Mouse (Mus musculus): ENCODE data around the gene Atp1a2. TPM values are rescaled to one million over a fixed set of nuclear protein-coding genes. Genes with fewer than 3 reads are reported as not detected.

Atp1a2 gene
- polyA plus RNA-seq (2012; rRNA removed), result 51.5 and 82.9 TPM in 2 replicates

DNA sequence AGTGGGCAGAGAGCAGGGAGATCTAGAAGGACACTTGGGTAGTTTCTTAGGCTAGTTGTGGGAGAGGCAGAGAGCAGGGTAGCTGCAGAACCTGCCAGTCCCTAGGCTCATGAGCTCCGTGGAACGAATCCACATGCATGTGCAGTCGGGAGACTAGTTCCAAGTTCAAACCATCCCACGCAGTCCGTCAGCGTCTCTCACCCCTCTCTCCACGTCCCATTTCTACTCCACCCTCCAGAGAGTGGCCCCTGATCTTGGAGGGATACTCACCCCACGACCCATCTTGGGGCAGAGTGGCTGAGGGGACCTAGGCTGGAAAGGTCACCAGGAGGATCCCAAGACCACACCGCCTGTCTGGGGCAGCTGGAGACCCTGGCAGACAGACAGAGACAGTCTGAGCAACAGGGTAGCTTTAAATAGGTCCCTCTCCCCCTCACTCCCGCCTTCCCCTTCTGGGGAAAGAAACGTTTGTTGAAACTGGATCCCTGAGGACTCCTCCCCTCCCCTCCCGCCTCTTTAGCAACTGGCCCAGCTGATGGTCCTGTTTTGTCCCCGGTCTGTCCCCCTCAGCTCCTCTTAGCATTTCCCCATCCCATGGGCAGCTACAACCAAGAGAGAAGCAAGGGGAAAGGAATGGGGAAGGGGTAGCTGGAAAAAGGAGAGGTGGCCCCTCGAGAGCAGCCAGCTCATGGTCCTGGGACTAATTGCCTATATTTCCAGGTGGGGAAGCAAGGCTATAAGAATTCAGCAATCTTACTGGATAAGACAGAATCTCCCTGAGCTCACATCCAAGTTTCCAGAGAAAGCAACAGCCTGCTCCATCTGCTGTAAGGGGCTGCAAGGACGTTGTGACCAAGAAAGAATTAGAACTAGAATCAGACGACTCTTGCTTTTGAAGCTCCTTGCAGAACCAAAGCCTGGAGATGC lies at the start of gene Atp1a2:
Atp1a2 (minus strand) TSS at position 454 of the 927 bp plus-strand sequence.
- peak; percentile 85 for DNase-seq (ENCODE audit: low read depth)
- TF ChIP-seq CTCF (IDR thresholded peaks at IDR 0.05; ENCODE audit: borderline replicate concordance, extremely low read depth, insufficient read depth, insufficient read length), result no peak
- TF ChIP-seq POLR2A (IDR thresholded peaks at IDR 0.05; ENCODE audit: borderline replicate concordance, extremely low read depth, insufficient read depth, insufficient read length, poor library complexity, severe bottlenecking), result peak; percentile 37; the same call in 1 of the 2 replicates

GRCm38 (mm10) chr1:172347382-172347781 lies 49.5 kb upstream of the Atp1a2 start:
- no peak for DNase-seq (ENCODE audit: low read depth)
- TF ChIP-seq POLR2A (IDR thresholded peaks at IDR 0.05; ENCODE audit: borderline replicate concordance, extremely low read depth, insufficient read depth, insufficient read length, poor library complexity, severe bottlenecking), result no peak
- TF ChIP-seq CTCF (IDR thresholded peaks at IDR 0.05; ENCODE audit: borderline replicate concordance, extremely low read depth, insufficient read depth, insufficient read length), result no peak

- DNase-seq (ENCODE audit: low read depth), result no peak
- no peak for TF ChIP-seq POLR2A (IDR thresholded peaks at IDR 0.05; ENCODE audit: borderline replicate concordance, extremely low read depth, insufficient read depth, insufficient read length, poor library complexity, severe bottlenecking)
- TF ChIP-seq CTCF (IDR thresholded peaks at IDR 0.05; ENCODE audit: borderline replicate concordance, extremely low read depth, insufficient read depth, insufficient read length), result no peak
These were observed 48.8 kb upstream of the Atp1a2 start for GRCm38 (mm10) chr1:172346707-172347106.

DNA sequence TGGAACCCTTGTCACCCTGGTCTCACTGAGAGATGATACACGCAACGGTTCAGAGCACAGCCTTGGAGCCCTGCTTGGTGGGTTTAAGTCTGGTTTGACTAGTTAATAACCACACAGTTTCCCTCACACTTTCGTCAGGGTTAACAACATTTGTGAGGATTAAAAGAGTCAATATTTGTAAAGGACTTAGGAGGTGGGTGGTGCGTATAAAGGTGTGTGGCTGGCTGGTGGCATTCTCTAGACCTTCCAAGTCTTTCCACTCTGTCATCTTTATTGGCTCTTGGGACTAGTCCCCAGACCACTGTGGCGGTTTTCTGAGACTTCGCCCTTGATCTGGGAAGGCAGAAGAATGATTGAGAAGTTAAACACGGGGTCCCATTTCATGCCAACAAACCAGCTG lies 47.0 kb upstream of the Atp1a2 start:
- TF ChIP-seq CTCF (IDR thresholded peaks at IDR 0.05; ENCODE audit: borderline replicate concordance, extremely low read depth, insufficient read depth, insufficient read length) (no peak), POLR2A (IDR thresholded peaks at IDR 0.05; ENCODE audit: borderline replicate concordance, extremely low read depth, insufficient read depth, insufficient read length, poor library complexity, severe bottlenecking) (no peak)

GRCm38 (mm10) chr1:172343914-172344313 lies 46.0 kb upstream of the Atp1a2 start:
- no peak for TF ChIP-seq CTCF (IDR thresholded peaks at IDR 0.05; ENCODE audit: borderline replicate concordance, extremely low read depth, insufficient read depth, insufficient read length)
- no peak for TF ChIP-seq POLR2A (IDR thresholded peaks at IDR 0.05; ENCODE audit: borderline replicate concordance, extremely low read depth, insufficient read depth, insufficient read length, poor library complexity, severe bottlenecking)
- DNase-seq (ENCODE audit: low read depth), result peak; percentile 56

More for the DNA sequence above, 47.0 kb upstream of the Atp1a2 start:
- DNase-seq (ENCODE audit: low read depth), result no peak

DNA sequence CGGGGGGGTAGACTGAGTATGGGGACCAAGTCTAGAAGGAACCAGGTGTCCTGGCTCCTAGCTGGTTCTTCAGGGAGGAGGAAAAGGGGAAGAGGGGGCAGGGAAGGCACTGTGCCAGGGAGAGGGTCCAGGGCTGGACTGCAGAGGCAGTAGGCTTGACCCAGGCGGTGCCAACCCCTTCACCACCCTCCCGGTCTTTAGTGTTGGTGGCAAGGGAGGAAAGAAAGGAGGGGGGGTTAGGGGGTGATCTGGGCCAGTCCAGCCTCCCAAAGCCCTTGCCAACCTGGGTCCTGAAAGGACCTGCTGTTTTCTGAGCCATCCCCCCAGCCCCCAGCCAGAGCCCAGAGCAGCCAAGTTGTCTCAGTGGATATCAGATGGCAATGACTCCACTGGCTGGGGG lies 44.9 kb upstream of the Atp1a2 start:
- peak; percentile 82 for DNase-seq (ENCODE audit: low read depth)
- no peak for TF ChIP-seq CTCF (IDR thresholded peaks at IDR 0.05; ENCODE audit: borderline replicate concordance, extremely low read depth, insufficient read depth, insufficient read length)
- no peak for TF ChIP-seq POLR2A (IDR thresholded peaks at IDR 0.05; ENCODE audit: borderline replicate concordance, extremely low read depth, insufficient read depth, insufficient read length, poor library complexity, severe bottlenecking)

GRCm38 (mm10) chr1:172341386-172341785 lies 43.5 kb upstream of the Atp1a2 start:
- no peak for DNase-seq (ENCODE audit: low read depth)
- TF ChIP-seq POLR2A (IDR thresholded peaks at IDR 0.05; ENCODE audit: borderline replicate concordance, extremely low read depth, insufficient read depth, insufficient read length, poor library complexity, severe bottlenecking) (no peak), CTCF (IDR thresholded peaks at IDR 0.05; ENCODE audit: borderline replicate concordance, extremely low read depth, insufficient read depth, insufficient read length) (no peak)

GRCm38 (mm10) chr1:172340729-172341321 lies 43.0 kb upstream of the Atp1a2 start, which contains the start of gene Kcnj10:
Kcnj10 (plus strand) TSS chr1:172341210.
- TF ChIP-seq CTCF (IDR thresholded peaks at IDR 0.05; ENCODE audit: borderline replicate concordance, extremely low read depth, insufficient read depth, insufficient read length) (no peak), POLR2A (IDR thresholded peaks at IDR 0.05; ENCODE audit: borderline replicate concordance, extremely low read depth, insufficient read depth, insufficient read length, poor library complexity, severe bottlenecking) (no peak)
- peak; percentile 96 for DNase-seq (ENCODE audit: low read depth)

GRCm38 (mm10) chr1:172337411-172338185 lies 39.7 kb upstream of the Atp1a2 start:
- TF ChIP-seq CTCF (IDR thresholded peaks at IDR 0.05; ENCODE audit: borderline replicate concordance, extremely low read depth, insufficient read depth, insufficient read length), result no peak
- DNase-seq (ENCODE audit: low read depth), result no peak

- DNase-seq (ENCODE audit: low read depth), result no peak
- TF ChIP-seq CTCF (IDR thresholded peaks at IDR 0.05; ENCODE audit: borderline replicate concordance, extremely low read depth, insufficient read depth, insufficient read length) (no peak), POLR2A (IDR thresholded peaks at IDR 0.05; ENCODE audit: borderline replicate concordance, extremely low read depth, insufficient read depth, insufficient read length, poor library complexity, severe bottlenecking) (no peak)
These were observed 37.9 kb upstream of the Atp1a2 start for GRCm38 (mm10) chr1:172335804-172336203.

DNA sequence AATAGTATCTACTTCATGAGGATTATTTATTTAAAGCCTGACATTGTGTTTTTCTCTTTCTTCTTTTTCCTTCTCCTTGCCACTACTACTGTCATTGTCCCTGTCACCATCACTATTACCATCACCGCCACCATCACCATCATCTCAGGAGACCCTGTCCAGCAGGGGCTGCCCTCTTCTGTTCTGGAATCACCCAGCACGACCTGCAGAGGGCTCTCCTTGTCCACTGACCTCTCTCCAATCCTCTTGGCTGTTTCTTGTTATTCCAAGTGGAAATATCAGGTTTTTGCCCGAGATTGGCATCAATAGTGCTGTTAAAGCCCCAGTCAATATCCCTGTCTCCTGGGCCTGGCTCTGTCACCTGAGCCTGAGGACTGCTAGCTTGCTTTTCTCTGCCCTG lies 35.6 kb upstream of the Atp1a2 start:
- TF ChIP-seq CTCF (IDR thresholded peaks at IDR 0.05; ENCODE audit: borderline replicate concordance, extremely low read depth, insufficient read depth, insufficient read length) (peak; percentile 55), POLR2A (IDR thresholded peaks at IDR 0.05; ENCODE audit: borderline replicate concordance, extremely low read depth, insufficient read depth, insufficient read length, poor library complexity, severe bottlenecking) (no peak)
- no peak for DNase-seq (ENCODE audit: low read depth)

Measured in brain, embryonic 14.5 days (tissue).